Mouse (Mus musculus) liver, embryonic 14.5 days (tissue): ENCODE results near the gene Casq1. TPM values are rescaled to one million over a fixed set of nuclear protein-coding genes. Genes with fewer than 3 reads are reported as not detected.

Source experiments
- ATAC-seq: fragments of 200-750 bp; cut with Nextera tagmentation; 2 replicates; pipeline ENCODE4 v1.8.0; 2017; ENCODE audit warnings: moderate number of reproducible peaks, mild to moderate bottlenecking, moderate library complexity; ENCODE audit not compliant: insufficient read depth
- DNase-seq, 3 experiments: peaks; one replicate each; pipeline ENCODE4 v3.0.0-alpha.2; 2012 to 2013; ENCODE audit warnings: low read depth in 3 of 3, low spot score in 3 of 3
- H3K27ac ChIP-seq: fragments of 300-500 bp; sonication (generic); 2 replicates; pipeline ENCODE4 v1.5.1; 2014; ENCODE audit warnings: moderate library complexity, mild to moderate bottlenecking, control low read depth, inconsistent platforms
- H3K27me3 ChIP-seq: fragments of 300-500 bp; sonication (generic); 2 replicates; pipeline ENCODE4 v1.6.1; 2014; ENCODE audit warnings: mild to moderate bottlenecking, low read length, moderate library complexity; ENCODE audit not compliant: control insufficient read depth, insufficient read depth
- H3K36me3 ChIP-seq: fragments of 300-500 bp; sonication (generic); replicated peaks from 2 replicates; pipeline ENCODE4 v1.6.1; 2014; ENCODE audit warnings: low read depth; ENCODE audit not compliant: control insufficient read depth, insufficient read depth
- H3K4me1 ChIP-seq, 2 experiments: fragments of 200-500 bp in 1 of 2; fragments of 300-500 bp in 1 of 2; sonication (generic) in 1 of 2; replicated peaks; 2 replicates each; pipeline ENCODE4 v1.6.1; 2012 to 2014; ENCODE audit warnings: antibody characterized with exemption in 1 of 2, inconsistent platforms in 1 of 2, low read length in 1 of 2; ENCODE audit not compliant: control insufficient read depth in 2 of 2, insufficient read depth in 2 of 2
- H3K4me2 ChIP-seq: fragments of 300-500 bp; sonication (generic); 2 replicates; pipeline ENCODE4 v1.6.1; 2014; ENCODE audit warnings: low read depth, mild to moderate bottlenecking, control low read depth, moderate library complexity
- H3K4me3 ChIP-seq, 2 experiments: fragments of 200-500 bp in 1 of 2; fragments of 300-500 bp in 1 of 2; sonication (generic) in 1 of 2; 2 replicates each; pipeline ENCODE4 v1.5.1; 2012 to 2014; ENCODE audit warnings: low read depth in 2 of 2, low read length in 2 of 2, mild to moderate bottlenecking in 2 of 2, control low read depth in 1 of 2, inconsistent platforms in 1 of 2, moderate library complexity in 1 of 2; ENCODE audit not compliant: insufficient read depth in 1 of 2
- H3K9ac ChIP-seq: fragments of 300-500 bp; sonication (generic); replicated peaks from 2 replicates; pipeline ENCODE4 v1.6.1; 2014; ENCODE audit warnings: mild to moderate bottlenecking, control low read depth, moderate library complexity
- H3K9me3 ChIP-seq: fragments of 300-500 bp; sonication (generic); 2 replicates; pipeline ENCODE4 v1.6.1; 2016; ENCODE audit warnings: low read length, mixed read lengths; ENCODE audit not compliant: control insufficient read depth
- CTCF ChIP-seq: IDR thresholded peaks from 2 replicates; pipeline ENCODE4 v1.5.1; 2016; ENCODE audit warnings: antibody characterized with exemption, low read depth, control low read depth
- EP300 ChIP-seq: IDR thresholded peaks from 2 replicates; pipeline ENCODE4 v1.6.1; 2016; ENCODE audit warnings: antibody characterized with exemption, low read depth
- WGBS: fragments of 180-500 bp; shearing (Covaris S2); extraction: QIAGEN DNeasy Blood & Tissue Kit; methylation state at CpG from one replicate; pipeline ENCODE4 v1.1.7; 2014; ENCODE audit not compliant: insufficient replicate concordance; 5-methylcytosine and 5-hydroxymethylcytosine counted together
- polyA plus RNA-seq, 2 experiments: library from polyadenylated mRNA; depleted of rRNA in 1 of 2; stranded (reverse) in 1 of 2; unstranded in 1 of 2; fragments of >200 nt; fragmentation: Nextera tagmentation in 1 of 2; extraction: Ambion mirVana in 1 of 2; gene quantifications; 2 replicates each; pipeline versions ENCODE4 v1.2.1 to v1.2.3; 2012 to 2014

Casq1 gene
- polyA plus RNA-seq, 2 experiments: 0.09 to 0.22 TPM

DNA sequence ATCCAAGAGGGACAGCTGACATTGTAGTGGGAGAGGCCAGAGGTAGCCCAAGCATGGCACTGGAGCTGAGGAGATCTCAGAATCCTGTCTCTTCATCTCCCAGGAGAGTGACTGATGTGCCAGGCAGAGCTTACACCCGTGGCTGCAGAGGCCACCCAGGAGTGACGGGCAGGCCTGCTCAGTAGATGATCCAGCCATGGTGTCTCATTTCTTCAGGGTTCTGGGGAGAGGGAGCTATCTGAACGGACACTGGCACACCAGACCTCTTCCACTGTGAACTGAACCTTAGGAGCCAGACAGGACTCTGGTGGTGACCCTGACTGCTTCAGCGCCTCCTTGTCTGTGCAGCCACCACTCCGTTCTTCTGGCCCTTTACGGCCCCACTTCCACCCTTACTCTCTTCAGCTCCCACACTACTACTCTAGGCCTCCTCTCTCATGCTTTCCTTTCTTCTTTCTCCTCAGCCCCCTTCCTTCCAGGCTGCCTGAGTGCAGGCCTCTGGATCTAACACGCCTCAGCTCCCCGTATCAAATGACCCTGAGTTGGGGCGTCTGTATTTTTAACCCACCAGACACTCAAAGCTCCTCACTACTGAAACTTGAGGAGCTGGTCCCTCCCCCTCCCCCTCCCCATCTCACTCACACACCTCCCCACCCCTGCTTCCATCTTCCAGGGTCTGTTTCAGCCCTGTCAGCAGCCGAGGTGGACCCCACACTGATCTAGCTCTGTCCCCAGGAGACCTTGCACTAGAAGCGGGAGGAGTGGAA is 1.8 kb upstream of the Casq1 start:
- Histone ChIP-seq H3K27ac (no peak overlapping the region), H3K9me3 (no peaks in the 10 kb centered on the region), H3K27me3 (no peaks in the 10 kb centered on the region), H3K36me3 (no peaks in the 10 kb centered on the region), H3K9ac (no peak overlapping the region), H3K4me1 (peaks cover 0 to 3% of the 10 kb centered on the region in 2 experiments; a peak in 2 of 4 replicates), H3K4me2 (no peak overlapping the region), H3K4me3 (no peak overlapping the region)
- DNase-seq (no peak), ATAC-seq (no peak)
- TF ChIP-seq EP300 (no peak), CTCF (no peak)
- 59% methylated on average over 11 of the region's 11 CpGs for WGBS

DNA sequence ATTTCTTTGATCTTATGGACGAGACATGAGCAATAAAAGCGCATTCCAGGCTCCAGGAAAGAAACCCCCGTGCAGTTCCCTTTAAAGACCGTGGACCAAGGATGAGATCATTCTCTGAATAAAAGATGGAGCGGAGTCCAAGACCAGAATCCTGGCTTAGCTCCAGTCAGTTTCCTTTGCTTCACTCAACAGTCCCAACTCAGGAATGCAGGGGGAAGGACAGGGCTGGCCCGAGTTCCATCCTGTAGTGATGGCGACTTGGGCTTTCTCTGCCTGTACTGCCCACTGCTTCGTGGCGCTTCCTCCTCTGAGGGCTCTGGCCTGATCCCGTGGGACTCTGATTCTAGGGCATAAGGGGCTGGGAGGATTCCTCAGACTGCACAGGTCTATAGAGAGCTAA is 746 bp upstream of the Casq1 start:
- Histone ChIP-seq H3K4me3 (no peak overlapping the region), H3K9me3 (no peaks in the 10 kb centered on the region), H3K27ac (no peak overlapping the region), H3K36me3 (no peaks in the 10 kb centered on the region), H3K27me3 (no peaks in the 10 kb centered on the region), H3K9ac (no peak overlapping the region), H3K4me2 (no peak overlapping the region), H3K4me1 (peaks cover 0 to 3% of the 10 kb centered on the region in 2 experiments; a peak in 2 of 4 replicates)
- TF ChIP-seq CTCF (no peak), EP300 (no peak)
- DNase-seq (no peak), ATAC-seq (no peak)
- 55% methylated on average over 10 of the region's 10 CpGs for WGBS

DNA sequence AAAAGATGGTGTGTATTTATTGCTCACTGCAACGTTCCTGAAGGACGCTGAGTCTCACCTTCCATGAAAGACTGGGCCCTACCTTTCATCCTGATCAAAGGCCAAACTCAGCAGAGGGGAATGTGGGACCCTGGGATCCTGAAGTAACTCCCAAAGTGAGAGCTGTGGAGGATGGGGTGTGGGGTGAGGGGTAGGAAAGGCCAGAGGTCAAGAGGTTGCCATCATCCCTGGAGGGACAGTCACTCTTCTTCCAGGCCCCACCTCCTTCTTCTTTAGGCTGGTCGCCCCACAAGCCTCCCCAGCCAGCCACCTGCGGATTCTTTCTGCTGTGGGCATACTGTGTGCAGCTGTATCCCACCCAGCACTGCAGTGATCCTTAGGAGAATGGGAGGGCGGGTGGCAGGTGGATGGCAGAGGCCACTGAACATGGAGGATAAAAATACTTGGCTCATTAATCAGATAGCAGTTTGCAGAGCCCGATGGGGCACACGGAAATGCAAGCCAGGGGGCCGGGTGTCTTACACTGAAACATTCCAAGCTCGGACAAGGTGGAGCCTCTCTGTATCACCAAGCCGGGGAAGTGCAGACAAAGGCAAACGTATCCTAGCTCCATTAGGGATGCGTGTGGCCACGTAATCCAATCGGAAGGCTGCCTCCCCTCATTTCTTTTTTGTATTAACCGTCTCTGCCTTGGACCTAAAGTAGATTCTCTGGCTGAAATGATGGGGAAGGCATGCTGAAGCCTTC is 1.3 kb downstream of the Casq1 start:
- TF ChIP-seq EP300 (no peak), CTCF (no peak)
- Histone ChIP-seq H3K9me3 (no peaks in the 10 kb centered on the region), H3K9ac (no peak overlapping the region), H3K36me3 (no peaks in the 10 kb centered on the region), H3K27ac (no peak overlapping the region), H3K4me3 (no peak overlapping the region), H3K4me1 (peaks cover 0 to 3% of the 10 kb centered on the region in 2 experiments; a peak in 2 of 4 replicates), H3K4me2 (no peak overlapping the region), H3K27me3 (no peaks in the 10 kb centered on the region)
- DNase-seq (no peak), ATAC-seq (no peak)
- WGBS: 65% methylated on average over 15 of the region's 15 CpGs

DNA sequence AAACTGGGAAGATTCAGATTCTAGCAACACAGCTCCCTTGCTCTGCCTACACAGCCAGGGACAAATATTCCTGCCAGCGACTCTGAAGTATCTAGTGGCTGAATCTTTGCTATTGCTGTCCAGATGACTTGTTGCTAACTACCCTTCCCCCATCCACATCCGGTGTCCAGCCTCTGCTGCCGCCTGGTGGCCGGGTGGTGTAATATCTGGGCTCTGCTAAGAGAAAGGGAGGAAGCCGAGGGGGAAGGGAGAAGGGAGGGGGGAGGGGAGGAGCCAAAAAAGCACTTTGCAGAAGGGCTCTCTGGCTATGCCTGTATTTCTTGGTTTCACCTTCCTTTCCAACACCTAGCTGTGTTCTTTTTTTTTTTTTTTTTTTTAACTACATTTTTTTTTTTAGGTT is 2.5 kb downstream of the Casq1 start:
- ATAC-seq (peak; percentile 72), DNase-seq (peak; percentile 60 to 75 (median 67))
- H3K36me3 ChIP-seq: no peaks in the 10 kb centered on the region
- H3K27me3 ChIP-seq: no peaks in the 10 kb centered on the region
- H3K9me3 ChIP-seq: no peaks in the 10 kb centered on the region
- WGBS: 0% methylated on average over 5 of the region's 5 CpGs
- H3K27ac ChIP-seq: no peak overlapping the region
- H3K4me1 ChIP-seq: peaks cover 0 to 3% of the 10 kb centered on the region in 2 experiments; a peak in 2 of 4 replicates
- H3K4me2 ChIP-seq: peak overlapping the region; percentile 39
- TF ChIP-seq EP300 (peak; percentile 17; the same call in 1 of the 2 replicates), CTCF (peak; percentile 97)
- H3K4me3 ChIP-seq: peak overlapping the region in 1 of 2 experiments; percentile 24; a peak in 1 of 4 replicates
- H3K9ac ChIP-seq: no peak overlapping the region; the same call in 1 of the 2 replicates

DNA sequence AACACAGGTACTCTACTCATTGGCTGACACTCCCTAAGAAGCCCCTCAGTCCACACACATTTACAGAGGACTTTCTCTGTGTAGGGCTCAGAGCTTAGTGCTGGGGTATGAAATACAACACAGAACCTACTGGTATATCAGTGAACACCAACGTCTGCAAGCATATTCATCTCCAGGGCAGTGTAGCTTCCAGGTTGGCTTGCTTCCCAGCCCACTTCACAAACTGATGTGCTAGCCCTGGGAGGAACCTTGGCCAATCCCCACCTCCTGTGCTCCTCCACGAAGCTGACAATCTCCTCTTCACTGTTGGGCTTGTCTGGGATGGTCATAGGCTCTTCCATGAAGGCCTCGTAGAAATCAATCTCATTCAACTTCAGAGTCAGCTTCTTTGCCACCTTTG is 4.9 kb downstream of the Casq1 start:
- Histone ChIP-seq H3K4me1 (peaks cover 0 to 3% of the 10 kb centered on the region in 2 experiments; a peak in 2 of 4 replicates), H3K9me3 (no peaks in the 10 kb centered on the region), H3K9ac (no peak overlapping the region), H3K4me2 (no peak overlapping the region), H3K36me3 (no peaks in the 10 kb centered on the region), H3K27me3 (no peaks in the 10 kb centered on the region), H3K27ac (no peak overlapping the region), H3K4me3 (no peak overlapping the region)
- DNase-seq (no peak), ATAC-seq (no peak)
- TF ChIP-seq CTCF: no peak
- TF ChIP-seq EP300: no peak
- 38% methylated on average over 3 of the region's 3 CpGs for WGBS
